Mouse (Mus musculus) monocyte, adult 2 months (primary cell): ENCODE measurements around the gene Gm5475.

Experiments used
- DNase-seq, 2 experiments: peaks; one replicate each; pipeline ENCODE4 v3.0.0; 2022; ENCODE audit warnings: low spot score in 2 of 2, low read depth in 1 of 2

Gene Gm5475

GRCm38 (mm10) chr15:100411731-100412130 lies 10.2 kb upstream of the Gm5475 start:
- no peak for DNase-seq

- DNase-seq, result no peak
Measured at GRCm38 (mm10) chr15:100413306-100413705, 8.6 kb upstream of the Gm5475 start.

- DNase-seq, result no peak
Measured at GRCm38 (mm10) chr15:100414011-100414410, 7.9 kb upstream of the Gm5475 start.

- DNase-seq, result no peak
Measured at GRCm38 (mm10) chr15:100414942-100415341, 7.0 kb upstream of the Gm5475 start.

- no peak for DNase-seq
Measured at GRCm38 (mm10) chr15:100415684-100416083, 6.3 kb upstream of the Gm5475 start.

GRCm38 (mm10) chr15:100417854-100418450 lies 4.0 kb upstream of the Gm5475 start:
- no peak for DNase-seq

GRCm38 (mm10) chr15:100419311-100419710 lies 2.6 kb upstream of the Gm5475 start:
- DNase-seq, result no peak

- DNase-seq, result no peak
Measured at GRCm38 (mm10) chr15:100419901-100420745, 1.8 kb upstream of the Gm5475 start.

GRCm38 (mm10) chr15:100421059-100421757 lies 739 bp upstream of the Gm5475 start:
- peak; percentile 13 to 32 for DNase-seq

- DNase-seq, result no peak
Measured at GRCm38 (mm10) chr15:100422476-100422875, 529 bp downstream of the Gm5475 start.

GRCm38 (mm10) chr15:100422899-100423860 lies 1.2 kb downstream of the Gm5475 start:
- DNase-seq, result peak; percentile 85 to 89

GRCm38 (mm10) chr15:100423916-100424315 lies 2.0 kb downstream of the Gm5475 start:
- DNase-seq, result no peak

GRCm38 (mm10) chr15:100424396-100425122 lies 2.6 kb downstream of the Gm5475 start, which contains the start of gene Slc11a2:
Slc11a2 (minus strand) TSS chr15:100425072.
- DNase-seq, result no peak

GRCm38 (mm10) chr15:100428296-100428905 lies 6.5 kb downstream of the Gm5475 start:
- DNase-seq, result no peak

GRCm38 (mm10) chr15:100429959-100430565 lies 8.1 kb downstream of the Gm5475 start:
- no peak for DNase-seq

- no peak for DNase-seq
Measured at GRCm38 (mm10) chr15:100433234-100433633, 11.3 kb downstream of the Gm5475 start.

GRCm38 (mm10) chr15:100436112-100436511 lies 14.2 kb downstream of the Gm5475 start:
- no peak for DNase-seq

GRCm38 (mm10) chr15:100436518-100436917 lies 14.6 kb downstream of the Gm5475 start:
- no peak for DNase-seq
